Mouse (Mus musculus) E14TG2a.4 (cell line): ENCODE data around the gene Trim56.

Source experiments
- CTCF ChIP-seq: conservative IDR thresholded peaks from 2 replicates; pipeline ENCODE4 v1.5.1; 2014; ENCODE audit warnings: low read length
- NANOG ChIP-seq: IDR thresholded peaks from 2 replicates; pipeline ENCODE4 v1.6.1; 2014; ENCODE audit warnings: borderline replicate concordance, low read length, mixed read lengths
- POU5F1 ChIP-seq: IDR thresholded peaks from 2 replicates; pipeline ENCODE4 v1.6.1; 2014; ENCODE audit warnings: low read length, borderline replicate concordance

GRCm38 (mm10) chr5:137070881-137071605 is 45.0 kb downstream of the Trim56 start:
- TF ChIP-seq CTCF = no peak
- no peak for TF ChIP-seq POU5F1
- no peak for TF ChIP-seq NANOG
